Comparison of ENCODE assay signal across 8 mouse cellular contexts in the genomic region with DNA sequence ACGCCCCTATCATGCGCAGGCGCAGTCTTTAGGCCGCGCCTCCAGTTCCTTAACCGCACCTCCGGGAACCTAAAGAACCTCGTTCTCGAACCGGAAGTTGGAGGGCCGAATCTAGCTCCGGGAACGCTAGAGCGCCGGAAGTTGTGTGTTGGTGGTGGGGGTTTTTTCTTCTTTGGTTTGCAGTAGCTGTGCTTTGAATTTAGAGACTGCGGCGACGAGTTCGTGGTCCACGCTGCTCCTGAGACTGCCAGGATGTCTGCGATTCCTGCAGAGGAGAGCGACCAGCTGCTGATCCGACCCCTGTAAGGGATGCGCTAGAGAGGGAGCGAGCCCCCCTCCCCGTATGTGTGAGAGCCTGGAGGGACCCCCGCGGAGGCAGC. TPM values are rescaled to one million over a fixed set of nuclear protein-coding genes. Genes with fewer than 3 reads are reported as not detected.
DNase-seq lines count a peak whose midpoint lies in the region; ATAC-seq lines count a peak whose summit lies in the region.

A gene (minus strand): TSS at position 42 of the 380 bp plus-strand sequence.

- 0% methylated on average over 28 of the region's 28 CpGs for WGBS in heart, embryonic 12.5 days
- WGBS in kidney, embryonic 16.5 days = 0% methylated on average over 28 of the region's 28 CpGs

- H3K4me2 ChIP-seq in heart, embryonic 12.5 days = peak within 1 kb of the TSS; percentile 86
- H3K4me2 ChIP-seq in kidney, embryonic 16.5 days (replicated peaks; ENCODE audit: low read depth, low read length) = peak within 1 kb of the TSS; percentile 85

- no peaks in the 10 kb centered on the region for H3K27me3 ChIP-seq in heart, embryonic 12.5 days (replicated peaks)
- H3K27me3 ChIP-seq in kidney, embryonic 16.5 days (ENCODE audit: insufficient read depth, low read length) = no peaks in the 10 kb centered on the region
- H3K27me3 ChIP-seq in splenic B cell, adult 2 months (ENCODE audit: control insufficient read depth, insufficient read depth, low read length, poor library complexity, severe bottlenecking) = no peaks in the 10 kb centered on the region

- peak within 1 kb of the TSS; percentile 91 for H3K27ac ChIP-seq in brown adipose tissue, adult 24 weeks (replicated peaks; ENCODE audit: low read depth, low read length)
- H3K27ac ChIP-seq in heart, embryonic 12.5 days (ENCODE audit: poor library complexity, severe bottlenecking) = peak within 1 kb of the TSS; percentile 86
- peak within 1 kb of the TSS; percentile 88 for H3K27ac ChIP-seq in kidney, embryonic 16.5 days (ENCODE audit: low read length)

- 0 out of 2 replicates have a peak, but pooled peaks cover 8% of the 10 kb centered on the region for H3K4me1 ChIP-seq in brown adipose tissue, adult 24 weeks (ENCODE audit: control insufficient read depth, insufficient read depth, insufficient read length, low read length)
- H3K4me1 ChIP-seq in heart, embryonic 12.5 days (replicated peaks) = peaks cover 17% of the 10 kb centered on the region
- H3K4me1 ChIP-seq in kidney, embryonic 16.5 days (ENCODE audit: insufficient read depth, low read length) = peaks cover 12% of the 10 kb centered on the region

- ATAC-seq in erythroid progenitor cell, adult 5-6 weeks (replicated peaks; ENCODE audit: low FRiP score, poor library complexity, severe bottlenecking) = peak; percentile 95
- peak; percentile 96 for ATAC-seq in heart, embryonic 12.5 days (ENCODE audit: insufficient number of reproducible peaks, low FRiP score)
- peak; percentile 97 for ATAC-seq in kidney, embryonic 16.5 days (ENCODE audit: low FRiP score, low TSS enrichment)

- peak within 1 kb of the TSS; percentile 99 for H3K4me3 ChIP-seq in brown adipose tissue, adult 24 weeks (ENCODE audit: insufficient read depth, low read depth, low read length)
- H3K4me3 ChIP-seq in heart, embryonic 12.5 days = peak within 1 kb of the TSS; percentile 88
- H3K4me3 ChIP-seq in kidney, embryonic 16.5 days (ENCODE audit: low read length) = peak within 1 kb of the TSS; percentile 76

- peaks cover 12% of the 10 kb centered on the region for H3K36me3 ChIP-seq in heart, embryonic 12.5 days
- H3K36me3 ChIP-seq in kidney, embryonic 16.5 days (ENCODE audit: insufficient read depth, low read length) = peaks cover 5% of the 10 kb centered on the region
- no peaks in the 10 kb centered on the region for H3K36me3 ChIP-seq in splenic B cell, adult 2 months (ENCODE audit: control insufficient read depth, insufficient read depth, low read length, poor library complexity, severe bottlenecking)

- peak; percentile 96 to 97 for DNase-seq in CD8-positive naive resting alpha-beta T cell, adult 2 months (ENCODE audit: low read depth in 2 of 2, low spot score in 2 of 2)
- DNase-seq in liver = peak; percentile 98
- DNase-seq in monocyte, adult 2 months (ENCODE audit: low read depth in 1 of 2, low spot score in 2 of 2) = peak; percentile 94 to 97
- peak; percentile 97 for DNase-seq in splenic B cell, adult 2 months (ENCODE audit: low read depth, low spot score)

- no peaks in the 10 kb centered on the region for H3K9me3 ChIP-seq in heart, embryonic 12.5 days (replicated peaks)
- H3K9me3 ChIP-seq in kidney, embryonic 16.5 days (ENCODE audit: low read length) = no peaks in the 10 kb centered on the region

- peak within 1 kb of the TSS; percentile 89 for H3K9ac ChIP-seq in heart, embryonic 12.5 days
- peak within 1 kb of the TSS; percentile 89 for H3K9ac ChIP-seq in kidney, embryonic 16.5 days (replicated peaks; ENCODE audit: low read length)

RNA-seq across cellular contexts. Expression of the gene that starts here (rescaled TPM):
- 47.8 and 56.6 TPM in 2 replicates for polyA plus RNA-seq in brown adipose tissue, adult 24 weeks (2012; ENCODE audit: insufficient read depth, insufficient read length, missing spikeins)
- 14.4 and 15.1 TPM in 2 replicates for total RNA-seq in erythroid progenitor cell, adult 5-6 weeks (2015; ENCODE audit: low replicate concordance)
- total RNA-seq in erythroid progenitor cell, adult 5-6 weeks (2017; ENCODE audit: low replicate concordance) = 11.8 and 15.7 TPM in 2 replicates
- polyA plus RNA-seq in heart, embryonic 12.5 days (2016; fragmentation: Nextera tagmentation; extraction: Ambion mirVana) = 31.4 and 31.9 TPM in 2 replicates
- polyA plus RNA-seq in kidney, embryonic 16.5 days (2015; fragmentation: Nextera tagmentation; extraction: Ambion mirVana) = 46.4 and 46.9 TPM in 2 replicates

Comparison
In these comparisons a context has a peak if more than half of its experiments do, and no peak if none do; other contexts are left out.
1. Peak in every context shown above with its lines: DNase-seq, ATAC-seq, H3K4me3 ChIP-seq and H3K27ac ChIP-seq.